Mouse (Mus musculus) embryonic facial prominence, embryonic 13.5 days (tissue): ENCODE data around the gene Ppp1r9a. TPM values are rescaled to one million over a fixed set of nuclear protein-coding genes. Genes with fewer than 3 reads are reported as not detected.

Experiments used
- ATAC-seq: fragments of 200-750 bp; cut with Nextera tagmentation; 2 replicates; pipeline ENCODE4 v1.8.0; 2017; ENCODE audit warnings: low read depth; ENCODE audit not compliant: insufficient number of reproducible peaks, insufficient read depth, low FRiP score, low TSS enrichment
- H3K27ac ChIP-seq: fragments of 300-500 bp; sonication (generic); 2 replicates; pipeline ENCODE4 v1.5.1; 2015; ENCODE audit warnings: moderate library complexity, mild to moderate bottlenecking, inconsistent platforms
- H3K27me3 ChIP-seq: fragments of 300-500 bp; sonication (generic); 2 replicates; pipeline ENCODE4 v1.6.1; 2015; ENCODE audit warnings: mild to moderate bottlenecking, inconsistent platforms
- H3K36me3 ChIP-seq: fragments of 300-500 bp; sonication (generic); 2 replicates; pipeline ENCODE4 v1.6.1; 2015; ENCODE audit warnings: mild to moderate bottlenecking, inconsistent platforms
- H3K4me1 ChIP-seq: fragments of 300-500 bp; sonication (generic); 2 replicates; pipeline ENCODE4 v1.6.1; 2015; ENCODE audit warnings: inconsistent platforms
- H3K4me2 ChIP-seq: fragments of 300-500 bp; sonication (generic); 2 replicates; pipeline ENCODE4 v1.6.1; 2015; ENCODE audit warnings: moderate library complexity, mild to moderate bottlenecking, inconsistent platforms
- H3K4me3 ChIP-seq: fragments of 300-500 bp; sonication (generic); 2 replicates; pipeline ENCODE4 v1.5.1; 2015; ENCODE audit warnings: mild to moderate bottlenecking, inconsistent platforms
- H3K9ac ChIP-seq: fragments of 300-500 bp; sonication (generic); 2 replicates; pipeline ENCODE4 v1.6.1; 2015; ENCODE audit warnings: mild to moderate bottlenecking, inconsistent platforms
- H3K9me3 ChIP-seq: fragments of 300-500 bp; sonication (generic); 2 replicates; pipeline ENCODE4 v1.6.1; 2016; ENCODE audit warnings: inconsistent platforms
- WGBS: fragments of 180-500 bp; shearing (Covaris S2); methylation state at CpG from one replicate; pipeline ENCODE4 v1.1.7; 2015; ENCODE audit warnings: mixed read lengths; 5-methylcytosine and 5-hydroxymethylcytosine counted together
- polyA plus RNA-seq: library from polyadenylated mRNA; unstranded; fragments of >200 nt; fragmentation: Nextera tagmentation; extraction: Ambion mirVana; gene quantifications from 2 replicates; pipeline ENCODE4 v1.2.1, GENCODE M21; 2015

Ppp1r9a gene
- polyA plus RNA-seq, 1 experiment from 2014 or later = 19.7 TPM

GRCm38 (mm10) chr6:4988688-4989087 is 86.0 kb downstream of the Ppp1r9a start:
- H3K4me2 ChIP-seq = no peak overlapping the region
- no peaks in the 10 kb centered on the region for H3K9me3 ChIP-seq
- H3K4me3 ChIP-seq = no peak overlapping the region
- H3K4me1 ChIP-seq = peaks cover 4% of the 10 kb centered on the region
- no peak overlapping the region for H3K9ac ChIP-seq
- no peak for ATAC-seq
- no peaks in the 10 kb centered on the region for H3K36me3 ChIP-seq
- no peak overlapping the region for H3K27ac ChIP-seq
- H3K27me3 ChIP-seq = no peaks in the 10 kb centered on the region
- 63% methylated on average over 4 of the region's 4 CpGs for WGBS

GRCm38 (mm10) chr6:4992308-4992707 is 89.6 kb downstream of the Ppp1r9a start:
- peaks cover 24% of the 10 kb centered on the region for H3K4me1 ChIP-seq
- H3K9ac ChIP-seq = no peak overlapping the region
- no peaks in the 10 kb centered on the region for H3K27me3 ChIP-seq
- WGBS = 92% methylated on average over 9 of the region's 9 CpGs
- no peak for ATAC-seq
- no peaks in the 10 kb centered on the region for H3K36me3 ChIP-seq
- no peaks in the 10 kb centered on the region for H3K9me3 ChIP-seq
- H3K4me2 ChIP-seq = no peak overlapping the region
- H3K4me3 ChIP-seq = no peak overlapping the region
- H3K27ac ChIP-seq = no peak overlapping the region

GRCm38 (mm10) chr6:4993600-4994160 is 91.0 kb downstream of the Ppp1r9a start:
- H3K9me3 ChIP-seq = no peaks in the 10 kb centered on the region
- 21% methylated on average over 15 of the region's 15 CpGs for WGBS
- H3K27me3 ChIP-seq = no peaks in the 10 kb centered on the region
- H3K4me2 ChIP-seq = peak overlapping the region; percentile 47
- no peaks in the 10 kb centered on the region for H3K36me3 ChIP-seq
- H3K9ac ChIP-seq = peak overlapping the region; percentile 51; the same call in 1 of the 2 replicates
- peak overlapping the region; percentile 14; the same call in 1 of the 2 replicates for H3K4me3 ChIP-seq
- peak overlapping the region; percentile 62 for H3K27ac ChIP-seq
- ATAC-seq = no peak; the same call in 1 of the 2 replicates
- H3K4me1 ChIP-seq = peaks cover 27% of the 10 kb centered on the region

- Histone ChIP-seq H3K9ac (no peak overlapping the region), H3K27me3 (no peaks in the 10 kb centered on the region), H3K4me1 (peaks cover 32% of the 10 kb centered on the region), H3K9me3 (no peaks in the 10 kb centered on the region), H3K36me3 (no peaks in the 10 kb centered on the region), H3K4me3 (peak overlapping the region; percentile 14; the same call in 1 of the 2 replicates), H3K27ac (peak overlapping the region; percentile 62), H3K4me2 (peak overlapping the region; percentile 47)
- WGBS = 9% methylated on average over 14 of the region's 14 CpGs
- peak; percentile 60; the same call in 1 of the 2 replicates for ATAC-seq
Measured at GRCm38 (mm10) chr6:4994161-4994919, 91.6 kb downstream of the Ppp1r9a start.

- H3K27ac ChIP-seq = no peak overlapping the region; the same call in 1 of the 2 replicates
- no peak overlapping the region for H3K4me2 ChIP-seq
- WGBS = 92% methylated on average over 6 of the region's 6 CpGs
- H3K9me3 ChIP-seq = no peaks in the 10 kb centered on the region
- H3K4me3 ChIP-seq = no peak overlapping the region
- no peak for ATAC-seq
- no peaks in the 10 kb centered on the region for H3K36me3 ChIP-seq
- H3K9ac ChIP-seq = no peak overlapping the region
- H3K27me3 ChIP-seq = no peaks in the 10 kb centered on the region
- H3K4me1 ChIP-seq = peaks cover 36% of the 10 kb centered on the region
Measured at GRCm38 (mm10) chr6:4997599-4997998, 94.9 kb downstream of the Ppp1r9a start.

GRCm38 (mm10) chr6:4998929-4999328 is 96.2 kb downstream of the Ppp1r9a start:
- Histone ChIP-seq H3K9ac (no peak overlapping the region), H3K27ac (peak overlapping the region; percentile 60), H3K4me2 (peak overlapping the region; percentile 14; the same call in 1 of the 2 replicates), H3K36me3 (no peaks in the 10 kb centered on the region), H3K9me3 (no peaks in the 10 kb centered on the region), H3K27me3 (no peaks in the 10 kb centered on the region), H3K4me3 (no peak overlapping the region), H3K4me1 (peaks cover 29% of the 10 kb centered on the region)
- ATAC-seq = no peak
- WGBS = 16% methylated on average over 4 of the region's 4 CpGs

- no peaks in the 10 kb centered on the region for H3K27me3 ChIP-seq
- H3K4me3 ChIP-seq = no peak overlapping the region
- no peak overlapping the region for H3K27ac ChIP-seq
- no peaks in the 10 kb centered on the region for H3K36me3 ChIP-seq
- no peaks in the 10 kb centered on the region for H3K9me3 ChIP-seq
- H3K9ac ChIP-seq = no peak overlapping the region
- 78% methylated on average over 8 of the region's 8 CpGs for WGBS
- H3K4me2 ChIP-seq = no peak overlapping the region
- ATAC-seq = no peak
- peaks cover 24% of the 10 kb centered on the region for H3K4me1 ChIP-seq
Measured at GRCm38 (mm10) chr6:5000788-5001187, 98.1 kb downstream of the Ppp1r9a start.

GRCm38 (mm10) chr6:5005491-5006275 is 103.0 kb downstream of the Ppp1r9a start:
- WGBS = 57% methylated on average over 22 of the region's 22 CpGs
- H3K27ac ChIP-seq = no peak overlapping the region
- H3K4me2 ChIP-seq = no peak overlapping the region

GRCm38 (mm10) chr6:5006283-5006946 is 103.7 kb downstream of the Ppp1r9a start:
- Histone ChIP-seq H3K4me2 (no peak overlapping the region), H3K27ac (no peak overlapping the region), H3K9me3 (no peaks in the 10 kb centered on the region), H3K36me3 (no peaks in the 10 kb centered on the region), H3K4me3 (no peak overlapping the region), H3K27me3 (no peaks in the 10 kb centered on the region), H3K4me1 (peaks cover 18% of the 10 kb centered on the region), H3K9ac (no peak overlapping the region)
- ATAC-seq = no peak
- WGBS = 86% methylated on average over 6 of the region's 6 CpGs

More at GRCm38 (mm10) chr6:5005491-5006275, 103.0 kb downstream of the Ppp1r9a start:
- Histone ChIP-seq H3K27me3 (no peaks in the 10 kb centered on the region), H3K4me3 (no peak overlapping the region), H3K4me1 (peaks cover 11% of the 10 kb centered on the region), H3K9ac (no peak overlapping the region), H3K9me3 (no peaks in the 10 kb centered on the region), H3K36me3 (no peaks in the 10 kb centered on the region)
- ATAC-seq = no peak

- no peak overlapping the region for H3K4me2 ChIP-seq
- H3K36me3 ChIP-seq = no peaks in the 10 kb centered on the region
- H3K4me1 ChIP-seq = peaks cover 28% of the 10 kb centered on the region
- H3K27me3 ChIP-seq = no peaks in the 10 kb centered on the region
- no peaks in the 10 kb centered on the region for H3K9me3 ChIP-seq
- H3K4me3 ChIP-seq = no peak overlapping the region
- no peak overlapping the region for H3K9ac ChIP-seq
- 55% methylated on average over 2 of the region's 2 CpGs for WGBS
- no peak for ATAC-seq
- H3K27ac ChIP-seq = no peak overlapping the region
Measured at GRCm38 (mm10) chr6:5008166-5008565, 105.4 kb downstream of the Ppp1r9a start.

GRCm38 (mm10) chr6:5008603-5009002 is 105.9 kb downstream of the Ppp1r9a start:
- H3K4me1 ChIP-seq = peaks cover 28% of the 10 kb centered on the region
- H3K4me3 ChIP-seq = no peak overlapping the region
- H3K4me2 ChIP-seq = no peak overlapping the region
- no peak overlapping the region for H3K9ac ChIP-seq
- H3K36me3 ChIP-seq = no peaks in the 10 kb centered on the region
- 68% methylated on average over 15 of the region's 15 CpGs for WGBS
- no peaks in the 10 kb centered on the region for H3K9me3 ChIP-seq
- H3K27me3 ChIP-seq = no peaks in the 10 kb centered on the region
- H3K27ac ChIP-seq = no peak overlapping the region
- ATAC-seq = no peak
